Comparison of ENCODE assay signal across 9 mouse cellular contexts in genomic region chr9:108786494-108786893, GRCm38 (mm10). TPM values are rescaled to one million over a fixed set of nuclear protein-coding genes. Genes with fewer than 3 reads are reported as not detected.
DNase-seq lines count a peak whose midpoint lies in the region; ATAC-seq and TF ChIP-seq lines count a peak whose summit lies in the region.
"Had no signal": no experiment of that assay in that cellular context is flagged by ENCODE, and none has a peak within 500 bp of the region (broad histone marks: within the 10 kb centered on the region; RNA-seq: fewer than 3 reads in every experiment).

No protein-coding gene starts in this region.

- no peaks in the 10 kb centered on the region for H3K36me3 ChIP-seq in kidney, postnatal 0 days (ENCODE audit: insufficient read depth, low read length)
- H3K36me3 ChIP-seq in forebrain, embryonic 12.5 days (replicated peaks): peaks cover 10% of the 10 kb centered on the region; the same call in 1 of the 2 replicates
- H3K36me3 ChIP-seq in hindbrain, embryonic 13.5 days: no peaks in the 10 kb centered on the region
- H3K36me3 ChIP-seq in midbrain, embryonic 15.5 days (replicated peaks): no peaks in the 10 kb centered on the region
- no peaks in the 10 kb centered on the region for H3K36me3 ChIP-seq in thymus, adult 2 months (ENCODE audit: control insufficient read depth, insufficient read depth, low read length)

- no peak for ATAC-seq in kidney, postnatal 0 days (replicated peaks; ENCODE audit: low FRiP score, low read depth)
- ATAC-seq in forebrain, embryonic 12.5 days (ENCODE audit: low FRiP score): no peak
- no peak for ATAC-seq in hindbrain, embryonic 13.5 days (ENCODE audit: low FRiP score)
- no peak for ATAC-seq in midbrain, embryonic 15.5 days (replicated peaks)
- no peak for ATAC-seq in erythroblast, adult 5-6 weeks (replicated peaks; ENCODE audit: low FRiP score, poor library complexity, severe bottlenecking)

- no peak for TF ChIP-seq POLR2A in thymus, adult 2 months (IDR thresholded peaks at IDR 0.05; ENCODE audit: control insufficient read depth, extremely low read depth, insufficient read depth, low read length, poor library complexity)

- H3K9me3 ChIP-seq in kidney, postnatal 0 days (replicated peaks; ENCODE audit: low read length): no peaks in the 10 kb centered on the region
- no peaks in the 10 kb centered on the region for H3K9me3 ChIP-seq in forebrain, embryonic 12.5 days
- H3K9me3 ChIP-seq in hindbrain, embryonic 13.5 days: no peaks in the 10 kb centered on the region
- no peaks in the 10 kb centered on the region for H3K9me3 ChIP-seq in midbrain, embryonic 15.5 days
- H3K9me3 ChIP-seq: limb, embryonic 15.5 days had no signal

- TF ChIP-seq CTCF in kidney, postnatal 0 days (IDR thresholded peaks at IDR 0.05; ENCODE audit: low read depth): no peak
- no peak for TF ChIP-seq CTCF in thymus, adult 2 months (IDR thresholded peaks at IDR 0.05; ENCODE audit: borderline replicate concordance, control insufficient read depth, extremely low read depth, insufficient read depth, low read length, poor library complexity)

- no peaks in the 10 kb centered on the region for H3K27me3 ChIP-seq in kidney, postnatal 0 days (ENCODE audit: insufficient read depth, low read length)
- no peaks in the 10 kb centered on the region for H3K27me3 ChIP-seq in forebrain, embryonic 12.5 days
- no peaks in the 10 kb centered on the region for H3K27me3 ChIP-seq in hindbrain, embryonic 13.5 days
- no peaks in the 10 kb centered on the region for H3K27me3 ChIP-seq in midbrain, embryonic 15.5 days (replicated peaks)
- no peaks in the 10 kb centered on the region for H3K27me3 ChIP-seq in thymus, adult 2 months (ENCODE audit: control insufficient read depth, insufficient read depth, low read length)
- H3K27me3 ChIP-seq: limb, embryonic 15.5 days had no signal

- H3K4me1 ChIP-seq in kidney, postnatal 0 days (replicated peaks; ENCODE audit: insufficient read depth, low read length): peaks cover 31% of the 10 kb centered on the region
- H3K4me1 ChIP-seq in forebrain, embryonic 12.5 days: peaks cover 67% of the 10 kb centered on the region
- H3K4me1 ChIP-seq in hindbrain, embryonic 13.5 days (replicated peaks): peaks cover 78% of the 10 kb centered on the region
- H3K4me1 ChIP-seq in midbrain, embryonic 15.5 days: peaks cover 73% of the 10 kb centered on the region
- peaks cover 17% of the 10 kb centered on the region for H3K4me1 ChIP-seq in thymus, adult 2 months (replicated peaks; ENCODE audit: control insufficient read depth, insufficient read depth, low read length)

- DNase-seq in kidney, postnatal 0 days (ENCODE audit: low spot score): no peak
- DNase-seq in kidney, adult 9 months: no peak
- no peak for DNase-seq in thymus, adult 2 months
- DNase-seq: kidney, postnatal 36 days had no signal

- no peak overlapping the region for H3K27ac ChIP-seq in kidney, postnatal 0 days
- H3K27ac ChIP-seq in forebrain, embryonic 12.5 days: no peak overlapping the region
- H3K27ac ChIP-seq in hindbrain, embryonic 13.5 days: no peak overlapping the region
- no peak overlapping the region for H3K27ac ChIP-seq in midbrain, embryonic 15.5 days
- H3K27ac ChIP-seq in thymus, adult 2 months (ENCODE audit: control insufficient read depth, insufficient read depth, low read length): no peak overlapping the region
- H3K27ac ChIP-seq: limb, embryonic 15.5 days had no signal

- no peak overlapping the region for H3K4me3 ChIP-seq in kidney, postnatal 0 days (replicated peaks; ENCODE audit: low read depth, low read length)
- H3K4me3 ChIP-seq in forebrain, embryonic 12.5 days (replicated peaks): peak overlapping the region; percentile 86
- peak overlapping the region; percentile 85 for H3K4me3 ChIP-seq in hindbrain, embryonic 13.5 days
- H3K4me3 ChIP-seq in midbrain, embryonic 15.5 days: peak overlapping the region; percentile 88
- no peak overlapping the region for H3K4me3 ChIP-seq in thymus, adult 2 months (ENCODE audit: control insufficient read depth, insufficient read depth, low read length)
- H3K4me3 ChIP-seq: limb, embryonic 15.5 days had no signal

- peak overlapping the region; percentile 14; the same call in 1 of the 2 replicates for H3K4me2 ChIP-seq in kidney, postnatal 0 days (ENCODE audit: low read length)
- H3K4me2 ChIP-seq in forebrain, embryonic 12.5 days: peak overlapping the region; percentile 80
- H3K4me2 ChIP-seq in hindbrain, embryonic 13.5 days: peak overlapping the region; percentile 90
- H3K4me2 ChIP-seq in midbrain, embryonic 15.5 days: peak overlapping the region; percentile 72
- H3K4me2 ChIP-seq: limb, embryonic 15.5 days had no signal

- 60% methylated on average over 1 of the region's 1 CpGs for WGBS in kidney, postnatal 0 days
- 85% methylated on average over 1 of the region's 1 CpGs for WGBS in forebrain, embryonic 12.5 days
- 74% methylated on average over 1 of the region's 1 CpGs for WGBS in hindbrain, embryonic 13.5 days
- WGBS in midbrain, embryonic 15.5 days: 83% methylated on average over 1 of the region's 1 CpGs
- 92% methylated on average over 1 of the region's 1 CpGs for WGBS in thymus, adult 2 months

- no peak overlapping the region for H3K9ac ChIP-seq in kidney, postnatal 0 days (ENCODE audit: low read depth, low read length)
- no peak overlapping the region for H3K9ac ChIP-seq in forebrain, embryonic 12.5 days
- peak overlapping the region; percentile 99; the same call in 1 of the 2 replicates for H3K9ac ChIP-seq in hindbrain, embryonic 13.5 days
- no peak overlapping the region for H3K9ac ChIP-seq in midbrain, embryonic 15.5 days
- H3K9ac ChIP-seq: limb, embryonic 15.5 days had no signal

RNA-seq across cellular contexts. Expression of gene Ip6k2, which starts 2.9 kb away (rescaled TPM):
- polyA plus RNA-seq in kidney, postnatal 0 days (2015; fragmentation: Nextera tagmentation; extraction: Ambion mirVana): 74.6 and 79.5 TPM in 2 replicates
- polyA plus RNA-seq in forebrain, embryonic 12.5 days (2016; fragmentation: Nextera tagmentation; extraction: Ambion mirVana): 124 and 140 TPM in 2 replicates
- polyA plus RNA-seq in hindbrain, embryonic 13.5 days (2015; fragmentation: Nextera tagmentation; extraction: Ambion mirVana): 222 and 228 TPM in 2 replicates
- polyA plus RNA-seq in midbrain, embryonic 15.5 days (2015; fragmentation: Nextera tagmentation; extraction: Ambion mirVana): 230 and 239 TPM in 2 replicates
- polyA plus RNA-seq in thymus, adult 2 months (2012; rRNA removed): 148 and 163 TPM in 2 replicates
- 4.2 and 20.9 TPM in 2 replicates for total RNA-seq in erythroblast, adult 5-6 weeks (2015; ENCODE audit: low replicate concordance)
- 47.5 and 61.2 TPM in 2 replicates for total RNA-seq in erythroblast, adult 5-6 weeks (2017; ENCODE audit: low replicate concordance)

RNA-seq across cellular contexts. Expression of gene Nckipsd, which starts 21.7 kb away (rescaled TPM):
- polyA plus RNA-seq in kidney, postnatal 0 days (2015; fragmentation: Nextera tagmentation; extraction: Ambion mirVana): 11.3 and 13.6 TPM in 2 replicates
- 14.3 and 17.3 TPM in 2 replicates for polyA plus RNA-seq in forebrain, embryonic 12.5 days (2016; fragmentation: Nextera tagmentation; extraction: Ambion mirVana)
- 25.9 and 30.7 TPM in 2 replicates for polyA plus RNA-seq in hindbrain, embryonic 13.5 days (2015; fragmentation: Nextera tagmentation; extraction: Ambion mirVana)
- polyA plus RNA-seq in midbrain, embryonic 15.5 days (2015; fragmentation: Nextera tagmentation; extraction: Ambion mirVana): 34.9 and 38.1 TPM in 2 replicates
- polyA plus RNA-seq in thymus, adult 2 months (2012; rRNA removed): 24.4 and 30.0 TPM in 2 replicates
- 2.7 and 4.2 TPM in 2 replicates for total RNA-seq in erythroblast, adult 5-6 weeks (2015; ENCODE audit: low replicate concordance)
- total RNA-seq in erythroblast, adult 5-6 weeks (2017; ENCODE audit: low replicate concordance): 1.8 and 3.7 TPM in 2 replicates

RNA-seq across cellular contexts. Expression of gene Celsr3, which starts 39.6 kb away (rescaled TPM):
- 0.06 and 0.11 TPM in 2 replicates for polyA plus RNA-seq in kidney, postnatal 0 days (2015; fragmentation: Nextera tagmentation; extraction: Ambion mirVana)
- polyA plus RNA-seq in forebrain, embryonic 12.5 days (2016; fragmentation: Nextera tagmentation; extraction: Ambion mirVana): 13.0 and 14.2 TPM in 2 replicates
- polyA plus RNA-seq in hindbrain, embryonic 13.5 days (2015; fragmentation: Nextera tagmentation; extraction: Ambion mirVana): 13.8 and 14.3 TPM in 2 replicates
- polyA plus RNA-seq in midbrain, embryonic 15.5 days (2015; fragmentation: Nextera tagmentation; extraction: Ambion mirVana): 19.6 and 21.3 TPM in 2 replicates
- 0.09 and 0.26 TPM in 2 replicates for polyA plus RNA-seq in thymus, adult 2 months (2012; rRNA removed)
- 1.9 and 5.0 TPM in 2 replicates for total RNA-seq in erythroblast, adult 5-6 weeks (2015; ENCODE audit: low replicate concordance)
- 0.09 and 1.8 TPM in 2 replicates for total RNA-seq in erythroblast, adult 5-6 weeks (2017; ENCODE audit: low replicate concordance)

Comparison
In these comparisons a context has a peak if more than half of its experiments do, and no peak if none do; other contexts are left out.
1. H3K4me2 ChIP-seq: peak in every context shown above with its lines; median percentile 90 in hindbrain, embryonic 13.5 days; 80 in forebrain, embryonic 12.5 days; 72 in midbrain, embryonic 15.5 days; 14 in kidney, postnatal 0 days.
2. H3K4me3 ChIP-seq: peak in forebrain, embryonic 12.5 days (single experiment), hindbrain, embryonic 13.5 days (single experiment) and midbrain, embryonic 15.5 days (single experiment); none in kidney, postnatal 0 days (single experiment) and thymus, adult 2 months (single experiment).
3. RNA of gene Celsr3, which starts 39.6 kb away (polyA plus RNA-seq): 19.6 to 21.3 TPM in midbrain, embryonic 15.5 days, 13.8 to 14.3 TPM in hindbrain, embryonic 13.5 days and 13.0 to 14.2 TPM in forebrain, embryonic 12.5 days; 0.09 to 0.26 TPM in thymus, adult 2 months and 0.06 to 0.11 TPM in kidney, postnatal 0 days; every median in the first group is over 10 times any median in the second.